8 mouse cellular contexts compared by ENCODE assay signal in genomic region chr8:61927777-61928494, GRCm38 (mm10). TPM values are rescaled to one million over a fixed set of nuclear protein-coding genes. Genes with fewer than 3 reads are reported as not detected.
A peak's percentile ranks its signal among the peaks of the same experiment; 100 is the strongest.
DNase-seq lines count a peak whose midpoint lies in the region; ATAC-seq and TF ChIP-seq lines count a peak whose summit lies in the region.

TSS of gene Ddx60 (plus strand) at chr8:61928087.

- TF ChIP-seq CTCF in C2C12 (IDR thresholded peaks at IDR 0.05; ENCODE audit: control insufficient read depth, insufficient read depth, insufficient read length), result no peak
- no peak for TF ChIP-seq CTCF in bone marrow macrophage, adult 2 months (IDR thresholded peaks at IDR 0.05; ENCODE audit: low read depth, low read length)
- no peak for TF ChIP-seq CTCF in kidney, postnatal 0 days (IDR thresholded peaks at IDR 0.05; ENCODE audit: low read depth)
- TF ChIP-seq CTCF in liver, adult 2 months (IDR thresholded peaks at IDR 0.05; ENCODE audit: low read depth, low read length), result no peak

- no peak within 1 kb of the TSS for H3K27ac ChIP-seq in bone marrow macrophage, adult 2 months (ENCODE audit: insufficient read depth, low read depth, low read length)
- H3K27ac ChIP-seq in heart, embryonic 13.5 days (replicated peaks), result peak within 1 kb of the TSS; percentile 92
- no peak within 1 kb of the TSS for H3K27ac ChIP-seq in kidney, postnatal 0 days
- peak within 1 kb of the TSS; percentile 36 for H3K27ac ChIP-seq in liver, adult 2 months (replicated peaks; ENCODE audit: insufficient read depth, low read depth, low read length)

- H3K27me3 ChIP-seq in C2C12 (ENCODE audit: control insufficient read depth, insufficient read depth, insufficient read length), result no peaks in the 10 kb centered on the region
- H3K27me3 ChIP-seq in erythroblast, embryonic 14.5 days (ENCODE audit: control insufficient read depth), result no peaks in the 10 kb centered on the region
- H3K27me3 ChIP-seq in heart, embryonic 13.5 days (replicated peaks), result no peaks in the 10 kb centered on the region
- no peaks in the 10 kb centered on the region for H3K27me3 ChIP-seq in kidney, postnatal 0 days (ENCODE audit: insufficient read depth, low read length)
- H3K27me3 ChIP-seq in liver, adult 2 months (ENCODE audit: control insufficient read depth, insufficient read depth, low read length), result no peaks in the 10 kb centered on the region
- H3K27me3 ChIP-seq in myocyte (ENCODE audit: control insufficient read depth, insufficient read depth, insufficient read length), result no peaks in the 10 kb centered on the region
- H3K27me3 ChIP-seq in splenic B cell, adult 2 months (ENCODE audit: control insufficient read depth, insufficient read depth, low read length, poor library complexity, severe bottlenecking), result no peaks in the 10 kb centered on the region

- H3K4me3 ChIP-seq in C2C12 (ENCODE audit: insufficient read depth, poor library complexity, severe bottlenecking) (peak within 1 kb of the TSS; percentile 29), myocyte (peak within 1 kb of the TSS; percentile 29)
- H3K4me3 ChIP-seq in bone marrow macrophage, adult 2 months (ENCODE audit: insufficient read depth, low read length), result peak within 1 kb of the TSS; percentile 75
- H3K4me3 ChIP-seq in erythroblast, embryonic 14.5 days (replicated peaks), result peak within 1 kb of the TSS; percentile 58
- H3K4me3 ChIP-seq in heart, embryonic 13.5 days, result peak within 1 kb of the TSS; percentile 71
- H3K4me3 ChIP-seq in kidney, postnatal 0 days (replicated peaks; ENCODE audit: low read depth, low read length), result peak within 1 kb of the TSS; percentile 77
- H3K4me3 ChIP-seq in liver, adult 2 months (ENCODE audit: insufficient read depth, low read depth, low read length), result peak within 1 kb of the TSS; percentile 63

- 7% methylated on average over 22 of the region's 22 CpGs for WGBS in heart, embryonic 13.5 days
- 6% methylated on average over 22 of the region's 22 CpGs for WGBS in kidney, postnatal 0 days
- WGBS in liver, adult 2 months, result 5% methylated on average over 22 of the region's 22 CpGs

- H3K79me2 ChIP-seq in C2C12 (ENCODE audit: control insufficient read depth, insufficient read depth), result no peaks in the 10 kb centered on the region
- no peaks in the 10 kb centered on the region; the same call in 1 of the 2 replicates for H3K79me2 ChIP-seq in liver, adult 2 months (ENCODE audit: control insufficient read depth, insufficient read depth, low read length)
- H3K79me2 ChIP-seq in myocyte (ENCODE audit: control insufficient read depth, insufficient read depth), result no peaks in the 10 kb centered on the region

- no peaks in the 10 kb centered on the region for H3K9me3 ChIP-seq in erythroblast, embryonic 14.5 days (ENCODE audit: control insufficient read depth, low read length)
- H3K9me3 ChIP-seq in heart, embryonic 13.5 days, result no peaks in the 10 kb centered on the region
- H3K9me3 ChIP-seq in kidney, postnatal 0 days (replicated peaks; ENCODE audit: low read length), result no peaks in the 10 kb centered on the region

- H3ac ChIP-seq in C2C12 (ENCODE audit: control insufficient read depth, insufficient read length, low read depth), result peak within 1 kb of the TSS; percentile 65
- H3ac ChIP-seq in myocyte (ENCODE audit: control insufficient read depth, insufficient read length), result no peak within 1 kb of the TSS

- peak within 1 kb of the TSS; percentile 89 for H3K9ac ChIP-seq in heart, embryonic 13.5 days
- H3K9ac ChIP-seq in kidney, postnatal 0 days (ENCODE audit: low read depth, low read length), result peak within 1 kb of the TSS; percentile 78
- H3K9ac ChIP-seq in liver, adult 2 months (ENCODE audit: low read depth, low read length), result peak within 1 kb of the TSS; percentile 63

- no peak for TF ChIP-seq POLR2A in bone marrow macrophage, adult 2 months (IDR thresholded peaks at IDR 0.05; ENCODE audit: borderline replicate concordance, low read depth, low read length)
- no peak for TF ChIP-seq POLR2A in liver, adult 2 months (IDR thresholded peaks at IDR 0.05; ENCODE audit: extremely low read depth, insufficient read depth, low read length)
- no peak for TF ChIP-seq POLR2A in myocyte (IDR thresholded peaks at IDR 0.05; ENCODE audit: insufficient read length, low read depth)

- peak within 1 kb of the TSS; percentile 89 for H3K4me2 ChIP-seq in heart, embryonic 13.5 days
- peak within 1 kb of the TSS; percentile 83 for H3K4me2 ChIP-seq in kidney, postnatal 0 days (ENCODE audit: low read length)
- peak within 1 kb of the TSS; percentile 82 for H3K4me2 ChIP-seq in myocyte (ENCODE audit: low read depth)

- ATAC-seq in heart, embryonic 13.5 days (ENCODE audit: extremely low read depth, insufficient number of reproducible peaks, low FRiP score, low TSS enrichment), result peak; percentile 40
- ATAC-seq in kidney, postnatal 0 days (replicated peaks; ENCODE audit: low FRiP score, low read depth), result peak; percentile 68

- no peaks in the 10 kb centered on the region for H3K79me3 ChIP-seq in C2C12 (ENCODE audit: low read depth)

- peak; percentile 84 for DNase-seq in kidney, postnatal 0 days (ENCODE audit: low spot score)
- peak; percentile 80 for DNase-seq in liver, adult 2 months (ENCODE audit: extremely low read depth, low read depth, low spot score)
- DNase-seq in splenic B cell, adult 2 months (ENCODE audit: low read depth, low spot score), result peak; percentile 66

- H3K4me1 ChIP-seq in bone marrow macrophage, adult 2 months (ENCODE audit: control insufficient read depth, insufficient read depth, low read length), result peaks cover 8% of the 10 kb centered on the region
- H3K4me1 ChIP-seq in erythroblast, embryonic 14.5 days (ENCODE audit: control insufficient read depth), result no peaks in the 10 kb centered on the region
- H3K4me1 ChIP-seq in heart, embryonic 13.5 days, result peaks cover 63% of the 10 kb centered on the region
- no peaks in the 10 kb centered on the region for H3K4me1 ChIP-seq in kidney, postnatal 0 days (replicated peaks; ENCODE audit: insufficient read depth, low read length)
- peaks cover 5% of the 10 kb centered on the region for H3K4me1 ChIP-seq in liver, adult 2 months (ENCODE audit: control insufficient read depth, insufficient read depth, low read length)

- no peaks in the 10 kb centered on the region for H3K36me3 ChIP-seq in C2C12 (ENCODE audit: control insufficient read depth, insufficient read depth)
- H3K36me3 ChIP-seq in erythroblast, embryonic 14.5 days (ENCODE audit: control insufficient read depth), result no peaks in the 10 kb centered on the region
- no peaks in the 10 kb centered on the region for H3K36me3 ChIP-seq in heart, embryonic 13.5 days
- H3K36me3 ChIP-seq in kidney, postnatal 0 days (ENCODE audit: insufficient read depth, low read length), result no peaks in the 10 kb centered on the region
- H3K36me3 ChIP-seq in liver, adult 2 months (ENCODE audit: control insufficient read depth, insufficient read depth, low read length), result no peaks in the 10 kb centered on the region
- no peaks in the 10 kb centered on the region for H3K36me3 ChIP-seq in myocyte (ENCODE audit: control insufficient read depth, insufficient read depth)
- H3K36me3 ChIP-seq in splenic B cell, adult 2 months (ENCODE audit: control insufficient read depth, insufficient read depth, low read length, poor library complexity, severe bottlenecking), result no peaks in the 10 kb centered on the region

TF ChIP-seq in C2C12, 6 proteins besides CTCF, POLR2A, EP300 and RAD21:
- no peak for TF ChIP-seq USF1 (IDR thresholded peaks at IDR 0.05; ENCODE audit: low read depth)
- TF ChIP-seq FOSL1 (IDR thresholded peaks at IDR 0.05; ENCODE audit: insufficient read depth, low read length, poor library complexity, severe bottlenecking), result no peak
- TF ChIP-seq MAX (IDR thresholded peaks at IDR 0.05), result no peak
- TF ChIP-seq CEBPB (IDR thresholded peaks at IDR 0.05; ENCODE audit: low read depth), result no peak
- TF ChIP-seq MYOD1 (IDR thresholded peaks at IDR 0.05; ENCODE audit: control insufficient read depth, insufficient read length, low read depth), result no peak
- TF ChIP-seq MYOG (IDR thresholded peaks at IDR 0.05; ENCODE audit: control insufficient read depth, extremely low read depth, insufficient read length), result no peak

TF ChIP-seq in myocyte, 11 proteins besides CTCF, POLR2A, EP300 and RAD21:
- no peak for TF ChIP-seq TCF3 (IDR thresholded peaks at IDR 0.05; ENCODE audit: insufficient read length, low read depth)
- no peak for TF ChIP-seq MYOG (IDR thresholded peaks at IDR 0.05; ENCODE audit: control insufficient read depth in 1 of 3, insufficient read depth in 1 of 3, insufficient read length in 2 of 3, low read depth in 2 of 3)
- no peak for TF ChIP-seq MAX (IDR thresholded peaks at IDR 0.05; ENCODE audit: low read depth)
- no peak for TF ChIP-seq TCF12 (IDR thresholded peaks at IDR 0.05; ENCODE audit: insufficient read depth, poor library complexity, severe bottlenecking)
- no peak for TF ChIP-seq USF1 (IDR thresholded peaks at IDR 0.05; ENCODE audit: low read depth)
- no peak for TF ChIP-seq POLR2AphosphoS2 (IDR thresholded peaks at IDR 0.05; ENCODE audit: insufficient read length, low read depth)
- TF ChIP-seq SRF (IDR thresholded peaks at IDR 0.05; ENCODE audit: control insufficient read depth, insufficient read length, low read depth), result no peak
- TF ChIP-seq CEBPB (IDR thresholded peaks at IDR 0.05; ENCODE audit: insufficient read depth, poor library complexity, severe bottlenecking), result no peak
- TF ChIP-seq REST (IDR thresholded peaks at IDR 0.05; ENCODE audit: insufficient read depth, insufficient read length), result no peak
- no peak for TF ChIP-seq E2F4 (IDR thresholded peaks at IDR 0.05; ENCODE audit: insufficient read depth)

RNA-seq across cellular contexts. Expression of gene Ddx60, which starts in this region (rescaled TPM):
- polyA plus RNA-seq in C2C12 (2012; fragmentation: generic; extraction: Trizol) (not detected), myocyte (2012; fragmentation: generic; extraction: Trizol) (0.04 TPM)
- 27.2 and 28.5 TPM in 2 replicates for polyA plus RNA-seq in bone marrow macrophage, adult 2 months (2012; ENCODE audit: insufficient read depth, insufficient read length, missing spikeins)
- polyA plus RNA-seq in erythroblast, embryonic 14.5 days (2012), result not detected in 2 replicates
- polyA plus RNA-seq in heart, embryonic 13.5 days (2015; fragmentation: Nextera tagmentation; extraction: Ambion mirVana), result 2.6 and 2.7 TPM in 2 replicates
- polyA plus RNA-seq in kidney, postnatal 0 days (2015; fragmentation: Nextera tagmentation; extraction: Ambion mirVana), result 3.3 and 4.0 TPM in 2 replicates
- 6.3 and 9.1 TPM in 2 replicates for total RNA-seq in liver, adult 2 months (2014; rRNA removed)
- 1.2 and 1.4 TPM in 2 replicates for polyA plus RNA-seq in liver, adult 2 months (2012; rRNA removed)

Comparison
In these comparisons a context has a peak if more than half of its experiments do, and no peak if none do; other contexts are left out.
1. H3K27ac ChIP-seq: peak in heart, embryonic 13.5 days (single experiment) and liver, adult 2 months (single experiment); none in bone marrow macrophage, adult 2 months (single experiment) and kidney, postnatal 0 days (single experiment).
2. Peak in every context shown above with its lines, with median percentiles within 50 percentile points of each other: H3K4me3 ChIP-seq, H3K4me2 ChIP-seq, H3K9ac ChIP-seq and DNase-seq.